Mouse (Mus musculus) hindbrain, embryonic 12.5 days (tissue): Measurements from ENCODE around the gene Cep83. TPM values are rescaled to one million over a fixed set of nuclear protein-coding genes. Genes with fewer than 3 reads are reported as not detected.

Experiments used
- ATAC-seq: fragments of 200-750 bp; cut with Nextera tagmentation; 2 replicates; pipeline ENCODE4 v1.8.0; 2017; ENCODE audit warnings: moderate TSS enrichment; ENCODE audit not compliant: low FRiP score
- H3K27ac ChIP-seq: fragments of 300-500 bp; sonication (generic); 2 replicates; pipeline ENCODE4 v1.5.1; 2016; ENCODE audit warnings: mild to moderate bottlenecking
- H3K27me3 ChIP-seq: fragments of 300-500 bp; sonication (generic); 2 replicates; pipeline ENCODE4 v1.6.1; 2016; ENCODE audit warnings: mild to moderate bottlenecking
- H3K36me3 ChIP-seq: fragments of 300-500 bp; sonication (generic); 2 replicates; pipeline ENCODE4 v1.6.1; 2016; ENCODE audit warnings: mild to moderate bottlenecking
- H3K4me1 ChIP-seq: fragments of 300-500 bp; sonication (generic); 2 replicates; pipeline ENCODE4 v1.6.1; 2016
- H3K4me2 ChIP-seq: fragments of 300-500 bp; sonication (generic); replicated peaks from 2 replicates; pipeline ENCODE4 v1.6.1; 2016; ENCODE audit warnings: mild to moderate bottlenecking
- H3K4me3 ChIP-seq: fragments of 300-500 bp; sonication (generic); 2 replicates; pipeline ENCODE4 v1.5.1; 2016; ENCODE audit warnings: mild to moderate bottlenecking
- H3K9ac ChIP-seq: fragments of 300-500 bp; sonication (generic); 2 replicates; pipeline ENCODE4 v1.6.1; 2016; ENCODE audit warnings: mild to moderate bottlenecking, moderate library complexity
- H3K9me3 ChIP-seq: fragments of 300-500 bp; sonication (generic); replicated peaks from 2 replicates; pipeline ENCODE4 v1.6.1; 2016; ENCODE audit warnings: mild to moderate bottlenecking
- WGBS: fragments of 180-500 bp; shearing (Covaris S2); methylation state at CpG from one replicate; pipeline ENCODE4 v1.1.7; 2016; 5-methylcytosine and 5-hydroxymethylcytosine counted together
- polyA plus RNA-seq: library from polyadenylated mRNA; unstranded; fragments of >200 nt; fragmentation: Nextera tagmentation; extraction: Ambion mirVana; gene quantifications from 2 replicates; pipeline ENCODE4 v1.2.1, GENCODE M21; 2016

Gene Cep83
- 27.2 and 29.0 TPM in 2 replicates for polyA plus RNA-seq

GRCm38 (mm10) chr10:94688420-94689175 is at the start of gene Cep83:
Gene Cep83 (plus strand): TSS chr10:94688654.
- Histone ChIP-seq H3K9me3 (no peaks in the 10 kb centered on the region), H3K27me3 (no peaks in the 10 kb centered on the region), H3K27ac (peak within 1 kb of the TSS; percentile 90), H3K9ac (peak within 1 kb of the TSS; percentile 92), H3K4me1 (peaks cover 14% of the 10 kb centered on the region), H3K36me3 (no peaks in the 10 kb centered on the region), H3K4me2 (peak within 1 kb of the TSS; percentile 63), H3K4me3 (peak within 1 kb of the TSS; percentile 96)
- under 1% methylated on average over 54 of the region's 86 CpGs for WGBS
- ATAC-seq, result peak; percentile 98

- Histone ChIP-seq H3K36me3 (no peaks in the 10 kb centered on the region), H3K9me3 (no peaks in the 10 kb centered on the region), H3K4me2 (no peak overlapping the region), H3K9ac (no peak overlapping the region), H3K4me3 (no peak overlapping the region), H3K4me1 (no peaks in the 10 kb centered on the region), H3K27ac (no peak overlapping the region), H3K27me3 (no peaks in the 10 kb centered on the region)
- no peak for ATAC-seq
- 82% methylated on average over 5 of the region's 5 CpGs for WGBS
Measured at GRCm38 (mm10) chr10:94639281-94639680, 49.2 kb upstream of the Cep83 start.

- H3K9me3 ChIP-seq, result no peaks in the 10 kb centered on the region
- no peak for ATAC-seq
- no peak overlapping the region for H3K4me3 ChIP-seq
- no peaks in the 10 kb centered on the region for H3K4me1 ChIP-seq
- H3K27ac ChIP-seq, result no peak overlapping the region
- no peak overlapping the region for H3K4me2 ChIP-seq
- no peaks in the 10 kb centered on the region for H3K27me3 ChIP-seq
- 87% methylated on average over 5 of the region's 5 CpGs for WGBS
- no peak overlapping the region for H3K9ac ChIP-seq
- no peaks in the 10 kb centered on the region for H3K36me3 ChIP-seq
Measured at GRCm38 (mm10) chr10:94640067-94640466, 48.4 kb upstream of the Cep83 start.

GRCm38 (mm10) chr10:94664036-94664435 is 24.4 kb upstream of the Cep83 start:
- WGBS, result 73% methylated on average over 3 of the region's 3 CpGs
- Histone ChIP-seq H3K27me3 (no peaks in the 10 kb centered on the region), H3K4me3 (no peak overlapping the region), H3K9me3 (no peaks in the 10 kb centered on the region), H3K27ac (no peak overlapping the region), H3K36me3 (no peaks in the 10 kb centered on the region), H3K4me1 (no peaks in the 10 kb centered on the region), H3K4me2 (no peak overlapping the region), H3K9ac (no peak overlapping the region)
- ATAC-seq, result no peak

GRCm38 (mm10) chr10:94664455-94664854 is 24.0 kb upstream of the Cep83 start:
- ATAC-seq, result no peak
- no peaks in the 10 kb centered on the region for H3K9me3 ChIP-seq
- H3K27ac ChIP-seq, result no peak overlapping the region
- 90% methylated on average over 7 of the region's 7 CpGs for WGBS
- H3K4me1 ChIP-seq, result no peaks in the 10 kb centered on the region
- H3K36me3 ChIP-seq, result no peaks in the 10 kb centered on the region
- no peak overlapping the region for H3K4me3 ChIP-seq
- H3K9ac ChIP-seq, result no peak overlapping the region
- no peaks in the 10 kb centered on the region for H3K27me3 ChIP-seq
- H3K4me2 ChIP-seq, result no peak overlapping the region

- Histone ChIP-seq H3K9ac (no peak overlapping the region), H3K4me2 (no peak overlapping the region), H3K27ac (no peak overlapping the region), H3K9me3 (no peaks in the 10 kb centered on the region), H3K4me1 (no peaks in the 10 kb centered on the region), H3K36me3 (no peaks in the 10 kb centered on the region), H3K27me3 (no peaks in the 10 kb centered on the region), H3K4me3 (no peak overlapping the region)
- no peak for ATAC-seq
Measured at GRCm38 (mm10) chr10:94668147-94668546, 20.3 kb upstream of the Cep83 start.

- Histone ChIP-seq H3K9ac (peak overlapping the region; percentile 92), H3K4me1 (peaks cover 14% of the 10 kb centered on the region), H3K27ac (peak overlapping the region; percentile 90), H3K4me2 (peak overlapping the region; percentile 63), H3K4me3 (peak overlapping the region; percentile 96), H3K9me3 (no peaks in the 10 kb centered on the region), H3K27me3 (no peaks in the 10 kb centered on the region), H3K36me3 (no peaks in the 10 kb centered on the region)
- WGBS, result 2% methylated on average over 20 of the region's 20 CpGs
- ATAC-seq, result peak; percentile 85
Measured at GRCm38 (mm10) chr10:94687801-94688419, 544 bp upstream of the Cep83 start.

- ATAC-seq, result no peak; the same call in 1 of the 2 replicates
- H3K9ac ChIP-seq, result peak overlapping the region; percentile 92
- H3K36me3 ChIP-seq, result no peaks in the 10 kb centered on the region
- no peaks in the 10 kb centered on the region for H3K27me3 ChIP-seq
- H3K4me1 ChIP-seq, result peaks cover 14% of the 10 kb centered on the region
- peak overlapping the region; percentile 90 for H3K27ac ChIP-seq
- H3K9me3 ChIP-seq, result no peaks in the 10 kb centered on the region
- H3K4me3 ChIP-seq, result peak overlapping the region; percentile 96
- peak overlapping the region; percentile 63 for H3K4me2 ChIP-seq
- WGBS, result under 1% methylated on average over 7 of the region's 7 CpGs
Measured at GRCm38 (mm10) chr10:94689176-94689510, 689 bp downstream of the Cep83 start.

GRCm38 (mm10) chr10:94690376-94690775 is 1.9 kb downstream of the Cep83 start:
- no peak for ATAC-seq
- no peak overlapping the region for H3K9ac ChIP-seq
- 77% methylated on average over 1 of the region's 1 CpGs for WGBS
- H3K9me3 ChIP-seq, result no peaks in the 10 kb centered on the region
- no peak overlapping the region for H3K27ac ChIP-seq
- no peak overlapping the region for H3K4me3 ChIP-seq
- peaks cover 14% of the 10 kb centered on the region for H3K4me1 ChIP-seq
- H3K4me2 ChIP-seq, result peak overlapping the region; percentile 21; the same call in 1 of the 2 replicates
- no peaks in the 10 kb centered on the region for H3K27me3 ChIP-seq
- 0 out of 2 replicates have a peak, but pooled peaks cover 3% of the 10 kb centered on the region for H3K36me3 ChIP-seq

GRCm38 (mm10) chr10:94692163-94692562 is 3.7 kb downstream of the Cep83 start:
- Histone ChIP-seq H3K4me3 (no peak overlapping the region), H3K4me2 (no peak overlapping the region), H3K9me3 (no peaks in the 10 kb centered on the region), H3K4me1 (peaks cover 13% of the 10 kb centered on the region), H3K9ac (no peak overlapping the region), H3K36me3 (0 out of 2 replicates have a peak, but pooled peaks cover 3% of the 10 kb centered on the region), H3K27ac (no peak overlapping the region), H3K27me3 (no peaks in the 10 kb centered on the region)
- WGBS, result 96% methylated on average over 4 of the region's 4 CpGs
- ATAC-seq, result no peak

- ATAC-seq, result no peak
Measured at GRCm38 (mm10) chr10:94705643-94706258, 17.3 kb downstream of the Cep83 start.

GRCm38 (mm10) chr10:94706695-94707094 is 18.2 kb downstream of the Cep83 start:
- Histone ChIP-seq H3K4me1 (0 out of 2 replicates have a peak, but pooled peaks cover 3% of the 10 kb centered on the region), H3K27ac (no peak overlapping the region), H3K27me3 (no peaks in the 10 kb centered on the region), H3K36me3 (no peaks in the 10 kb centered on the region), H3K9me3 (0 out of 2 replicates have a peak, but pooled peaks cover 4% of the 10 kb centered on the region), H3K4me3 (no peak overlapping the region), H3K4me2 (no peak overlapping the region), H3K9ac (no peak overlapping the region)
- 100% methylated on average over 2 of the region's 2 CpGs for whole genome bisulfite sequencing
- no peak for ATAC-seq

More at GRCm38 (mm10) chr10:94705643-94706258, 17.3 kb downstream of the Cep83 start:
- Histone ChIP-seq H3K4me3 (no peak overlapping the region), H3K36me3 (no peaks in the 10 kb centered on the region), H3K4me1 (0 out of 2 replicates have a peak, but pooled peaks cover 3% of the 10 kb centered on the region), H3K9me3 (0 out of 2 replicates have a peak, but pooled peaks cover 4% of the 10 kb centered on the region), H3K9ac (no peak overlapping the region), H3K27ac (no peak overlapping the region), H3K27me3 (no peaks in the 10 kb centered on the region), H3K4me2 (no peak overlapping the region)
- WGBS, result 93% methylated on average over 4 of the region's 4 CpGs
